Mouse (Mus musculus) heart, embryonic 14.5 days (tissue): ENCODE measurements around the gene Ggn. TPM values are rescaled to one million over a fixed set of nuclear protein-coding genes. Genes with fewer than 3 reads are reported as not detected.

Experiments
- ATAC-seq: fragments of 200-750 bp; cut with Nextera tagmentation; 2 replicates; pipeline ENCODE4 v1.8.0; 2017; ENCODE audit warnings: low read depth, moderate TSS enrichment; ENCODE audit not compliant: insufficient number of reproducible peaks, insufficient read depth, low FRiP score
- H3K27ac ChIP-seq, 2 experiments: fragments of 200-500 bp in 1 of 2; fragments of 300-500 bp in 1 of 2; sonication (generic) in 1 of 2; replicated peaks in 1 of 2; 2 replicates each; pipeline ENCODE4 v1.5.1; 2012 to 2014; ENCODE audit warnings: low read depth in 2 of 2, low read length in 2 of 2, control low read depth in 1 of 2, mild to moderate bottlenecking in 1 of 2, mixed read lengths in 1 of 2; ENCODE audit not compliant: control insufficient read depth in 1 of 2, insufficient read depth in 1 of 2
- H3K27me3 ChIP-seq: fragments of 300-500 bp; sonication (generic); 2 replicates; pipeline ENCODE4 v1.6.1; 2014; ENCODE audit warnings: mild to moderate bottlenecking, low read length, control low read depth; ENCODE audit not compliant: control insufficient read depth, insufficient read depth
- H3K36me3 ChIP-seq: fragments of 300-500 bp; sonication (generic); 2 replicates; pipeline ENCODE4 v1.6.1; 2014; ENCODE audit warnings: mild to moderate bottlenecking, control low read depth, low read length, mixed read lengths; ENCODE audit not compliant: control insufficient read depth, insufficient read depth
- H3K4me1 ChIP-seq, 2 experiments: fragments of 200-500 bp in 1 of 2; fragments of 300-500 bp in 1 of 2; sonication (generic) in 1 of 2; 2 replicates each; pipeline ENCODE4 v1.6.1; 2012 to 2014; ENCODE audit warnings: low read length in 2 of 2, control low read depth in 1 of 2, mixed read lengths in 1 of 2; ENCODE audit not compliant: control insufficient read depth in 2 of 2, insufficient read depth in 2 of 2
- H3K4me2 ChIP-seq: fragments of 300-500 bp; sonication (generic); 2 replicates; pipeline ENCODE4 v1.6.1; 2014; ENCODE audit warnings: mild to moderate bottlenecking, low read length
- H3K4me3 ChIP-seq, 2 experiments: fragments of 200-500 bp in 1 of 2; fragments of 300-500 bp in 1 of 2; sonication (generic) in 1 of 2; 2 replicates each; pipeline ENCODE4 v1.5.1; 2012 to 2014; ENCODE audit warnings: low read length in 2 of 2, mild to moderate bottlenecking in 2 of 2, control low read depth in 1 of 2, low read depth in 1 of 2, moderate library complexity in 1 of 2; ENCODE audit not compliant: control insufficient read depth in 1 of 2, insufficient read depth in 1 of 2
- H3K9ac ChIP-seq: fragments of 300-500 bp; sonication (generic); 2 replicates; pipeline ENCODE4 v1.6.1; 2014; ENCODE audit warnings: mild to moderate bottlenecking, low read length
- H3K9me3 ChIP-seq: fragments of 300-500 bp; sonication (generic); 2 replicates; pipeline ENCODE4 v1.6.1; 2016; ENCODE audit warnings: low read length, control low read depth; ENCODE audit not compliant: control insufficient read depth
- WGBS: fragments of 180-500 bp; shearing (Covaris S2); extraction: QIAGEN DNeasy Blood & Tissue Kit; methylation state at CpG from one replicate; pipeline ENCODE4 v1.1.7; 2014; 5-methylcytosine and 5-hydroxymethylcytosine counted together
- polyA plus RNA-seq: library from polyadenylated mRNA; unstranded; fragments of >200 nt; fragmentation: Nextera tagmentation; extraction: Ambion mirVana; gene quantifications from 2 replicates; pipeline ENCODE4 v1.2.1, GENCODE M21; 2014

The Ggn gene
- polyA plus RNA-seq, 1 experiment from 2014 or later: 0.86 TPM

DNA sequence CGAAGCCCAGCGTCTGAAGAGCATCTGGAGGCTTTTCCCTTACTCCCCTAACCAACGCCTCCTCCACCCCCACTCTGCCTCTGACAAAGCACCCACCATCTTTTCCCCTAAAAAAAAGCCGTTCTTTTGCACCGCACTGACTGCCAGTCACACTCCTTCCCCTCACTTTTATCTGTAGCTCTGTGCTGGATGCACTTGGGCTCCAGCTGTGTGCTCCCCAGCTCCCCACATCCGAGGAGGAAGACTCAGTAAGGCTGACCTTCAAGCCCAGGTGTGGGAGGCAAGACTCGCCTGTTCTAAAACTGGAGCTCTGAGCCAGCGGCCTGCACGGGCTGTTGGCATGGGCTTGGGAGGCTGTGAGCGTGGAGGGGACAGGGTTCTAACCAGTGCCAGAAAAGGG is 18.5 kb upstream of the Ggn start:
- H3K4me3 ChIP-seq: no peak overlapping the region
- no peak overlapping the region for H3K27ac ChIP-seq
- peaks cover 4 to 6% of the 10 kb centered on the region in 2 experiments; a peak in 2 of 4 replicates for H3K4me1 ChIP-seq
- H3K9me3 ChIP-seq: peaks cover 6% of the 10 kb centered on the region; the same call in 1 of the 2 replicates
- no peaks in the 10 kb centered on the region for H3K27me3 ChIP-seq
- no peak overlapping the region for H3K4me2 ChIP-seq
- no peak for ATAC-seq
- H3K36me3 ChIP-seq: no peaks in the 10 kb centered on the region
- H3K9ac ChIP-seq: no peak overlapping the region
- 55% methylated on average over 10 of the region's 10 CpGs for WGBS

GRCm38 (mm10) chr7:29154018-29154720 is 15.8 kb upstream of the Ggn start:
- 93% methylated on average over 14 of the region's 14 CpGs for WGBS

GRCm38 (mm10) chr7:29155196-29155837 is 14.7 kb upstream of the Ggn start:
- Histone ChIP-seq H3K4me1 (peaks cover 4 to 7% of the 10 kb centered on the region in 2 experiments; a peak in 2 of 4 replicates), H3K4me3 (peak overlapping the region; percentile 62 to 65)
- 8% methylated on average over 37 of the region's 37 CpGs for WGBS

More at GRCm38 (mm10) chr7:29154018-29154720, 15.8 kb upstream of the Ggn start:
- no peak for ATAC-seq
- Histone ChIP-seq H3K27ac (no peak overlapping the region), H3K4me2 (no peak overlapping the region), H3K36me3 (no peaks in the 10 kb centered on the region), H3K9me3 (peaks cover 6% of the 10 kb centered on the region; the same call in 1 of the 2 replicates), H3K4me3 (no peak overlapping the region), H3K27me3 (peaks cover 11% of the 10 kb centered on the region), H3K4me1 (peaks cover 4 to 7% of the 10 kb centered on the region in 2 experiments; a peak in 2 of 4 replicates), H3K9ac (no peak overlapping the region)

DNA sequence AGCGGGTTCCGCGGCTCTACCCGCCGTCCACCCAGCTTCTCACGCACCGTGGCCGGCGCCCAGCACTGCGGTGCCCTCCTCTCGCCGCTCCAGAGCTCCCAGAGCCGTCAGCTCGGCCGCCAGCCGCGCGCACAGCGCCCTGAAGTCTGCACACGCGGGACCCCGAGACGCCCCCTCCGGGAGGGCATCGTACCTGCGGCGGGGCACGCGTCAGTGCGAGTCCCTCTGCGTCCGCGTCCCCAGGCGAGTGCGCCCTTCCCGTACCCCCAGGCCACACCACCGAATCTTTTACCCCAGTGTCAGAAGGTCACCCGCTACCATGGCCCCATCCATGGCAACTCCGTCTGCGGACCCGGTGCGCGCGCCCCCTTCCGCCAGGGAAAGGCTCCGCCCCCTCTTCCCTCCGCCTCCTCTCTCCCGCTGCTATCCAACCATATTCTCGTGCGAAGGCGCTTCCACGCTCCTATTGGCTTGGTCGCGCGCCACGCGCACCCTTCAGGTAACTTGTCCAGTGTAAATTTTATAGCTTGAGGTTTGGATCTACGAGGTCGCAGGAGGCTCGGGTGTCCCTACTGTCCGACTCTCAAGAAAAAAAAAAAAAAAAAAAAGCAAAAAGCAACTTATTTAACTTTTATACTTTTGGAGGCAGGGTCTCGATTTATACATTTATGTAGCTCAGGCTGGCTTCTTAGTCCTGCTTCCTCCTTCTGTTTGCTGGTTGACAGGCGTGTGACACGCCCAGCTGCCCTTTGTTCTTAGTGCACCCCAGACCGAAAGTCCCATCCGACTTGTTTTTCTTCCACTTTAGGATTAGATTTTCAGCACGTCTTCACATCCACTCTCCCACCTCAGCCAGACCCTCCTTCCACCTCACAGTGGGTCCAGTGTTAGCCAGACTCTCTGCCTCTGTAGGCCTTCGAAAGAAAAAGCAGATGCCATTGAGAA is 13.9 kb upstream of the Ggn start, which contains the start of gene Fam98c:
Gene Fam98c (minus strand): TSS at position 397 of the 945 bp plus-strand sequence.
- peak; percentile 68 for ATAC-seq
- Histone ChIP-seq H3K9me3 (peaks cover 6% of the 10 kb centered on the region; the same call in 1 of the 2 replicates), H3K27me3 (peaks cover 13% of the 10 kb centered on the region), H3K27ac (peak within 1 kb of the TSS; percentile 20 to 85; a peak in 3 of 4 replicates), H3K9ac (peak within 1 kb of the TSS; percentile 85), H3K4me3 (peak within 1 kb of the TSS; percentile 62 to 65), H3K4me2 (peak within 1 kb of the TSS; percentile 93), H3K4me1 (peaks cover 4 to 7% of the 10 kb centered on the region in 2 experiments; a peak in 2 of 4 replicates), H3K36me3 (no peaks in the 10 kb centered on the region)
- WGBS: 4% methylated on average over 54 of the region's 68 CpGs

More at GRCm38 (mm10) chr7:29155196-29155837, 14.7 kb upstream of the Ggn start:
- Histone ChIP-seq H3K9ac (peak overlapping the region; percentile 85), H3K27ac (peak overlapping the region; percentile 20 to 85; a peak in 3 of 4 replicates), H3K27me3 (peaks cover 13% of the 10 kb centered on the region), H3K4me2 (peak overlapping the region; percentile 93), H3K36me3 (no peaks in the 10 kb centered on the region), H3K9me3 (peaks cover 6% of the 10 kb centered on the region; the same call in 1 of the 2 replicates)
- peak; percentile 85 for ATAC-seq

DNA sequence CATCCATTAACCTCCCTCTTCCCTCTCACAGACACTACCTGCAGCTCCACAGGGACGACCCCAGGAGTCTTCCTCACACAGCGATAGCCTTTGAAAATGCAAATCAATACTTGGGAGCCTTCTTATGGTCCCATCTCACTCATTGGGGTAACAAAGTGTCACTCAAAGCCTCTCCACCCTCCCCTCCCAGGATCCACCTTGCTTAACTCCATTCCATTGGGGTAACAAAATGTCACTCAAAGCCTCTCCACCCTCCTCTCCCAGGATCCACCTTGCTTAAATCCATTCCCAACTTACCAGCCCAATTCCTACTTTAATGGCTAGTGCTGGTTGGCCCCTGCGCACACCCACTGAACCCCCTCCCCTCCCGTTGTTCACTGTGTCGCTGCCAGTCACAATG is 11.7 kb upstream of the Ggn start:
- H3K36me3 ChIP-seq: no peaks in the 10 kb centered on the region
- H3K27ac ChIP-seq: no peak overlapping the region
- ATAC-seq: no peak
- H3K27me3 ChIP-seq: peaks cover 16% of the 10 kb centered on the region
- no peak overlapping the region for H3K9ac ChIP-seq
- H3K9me3 ChIP-seq: peaks cover 6% of the 10 kb centered on the region; the same call in 1 of the 2 replicates
- no peak overlapping the region for H3K4me2 ChIP-seq
- no peak overlapping the region for H3K4me3 ChIP-seq
- WGBS: 1% methylated on average over 5 of the region's 5 CpGs
- peaks cover 7 to 9% of the 10 kb centered on the region in 2 experiments; a peak in 2 of 4 replicates for H3K4me1 ChIP-seq

- Histone ChIP-seq H3K36me3 (no peaks in the 10 kb centered on the region), H3K4me1 (0 out of 4 replicates have a peak, but pooled peaks cover 0 to 5% of the 10 kb centered on the region in 2 experiments), H3K4me3 (no peak overlapping the region), H3K9ac (no peak overlapping the region), H3K27ac (no peak overlapping the region), H3K27me3 (peaks cover 20% of the 10 kb centered on the region), H3K9me3 (no peaks in the 10 kb centered on the region), H3K4me2 (no peak overlapping the region)
- ATAC-seq: no peak
- WGBS: 67% methylated on average over 5 of the region's 5 CpGs
Measured at GRCm38 (mm10) chr7:29162294-29162693, 7.7 kb upstream of the Ggn start.
